Mouse (Mus musculus) layer of hippocampus, adult 8-10 months (tissue): ENCODE results near the gene Dync1li1. TPM values are rescaled to one million over a fixed set of nuclear protein-coding genes. Genes with fewer than 3 reads are reported as not detected.
"Not testable (repeated sequence)": the region's sequence is repeated elsewhere in the genome, so short reads cannot be mapped to it uniquely, and the experiment has no call there.

Source experiments
- DNase-seq, 2 experiments: peaks; one replicate each; pipeline ENCODE4 v3.0.0; 2022; ENCODE audit warnings: low spot score in 2 of 2
- total RNA-seq, 4 experiments: library from RNA; stranded (reverse); gene quantifications; 2 replicates each; pipeline ENCODE4 v1.2.4; 2022

Dync1li1 gene
- total RNA-seq, 4 experiments from 2014 or later = 84.7 to 97.3 (median 90.5) TPM

DNA sequence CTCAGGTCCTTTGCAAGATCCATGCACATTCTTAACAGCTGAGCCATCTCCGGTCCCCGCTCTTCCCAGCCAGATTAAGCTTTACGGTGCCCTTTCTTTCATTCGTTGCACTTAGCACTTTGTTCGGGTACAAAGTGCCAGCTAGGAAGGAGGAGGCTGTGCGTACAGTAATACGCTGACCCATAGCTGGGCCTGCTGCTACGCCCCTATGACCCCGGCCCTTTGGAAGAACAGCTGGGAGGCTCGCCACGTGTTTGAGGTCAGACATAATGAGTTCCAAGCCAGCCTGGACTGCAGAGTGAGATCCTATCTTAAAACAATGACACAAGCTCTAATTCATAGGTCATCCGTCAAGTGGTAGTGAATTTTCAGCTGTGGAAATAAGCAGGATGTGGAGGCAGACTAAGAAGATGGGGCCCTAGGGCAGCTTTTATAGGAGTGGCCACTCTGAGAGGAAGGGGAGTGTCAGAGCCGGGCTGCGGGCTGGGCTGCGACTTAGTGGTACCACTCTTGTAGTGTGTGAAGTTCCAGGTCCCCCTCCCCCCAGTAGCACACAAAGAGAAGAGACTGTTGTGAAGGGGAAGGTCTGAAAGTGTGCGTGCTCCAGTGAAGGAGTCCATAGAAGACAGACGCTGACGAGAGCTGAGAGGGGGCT is 28.2 kb downstream of the Dync1li1 start:
- no peak for DNase-seq

DNA sequence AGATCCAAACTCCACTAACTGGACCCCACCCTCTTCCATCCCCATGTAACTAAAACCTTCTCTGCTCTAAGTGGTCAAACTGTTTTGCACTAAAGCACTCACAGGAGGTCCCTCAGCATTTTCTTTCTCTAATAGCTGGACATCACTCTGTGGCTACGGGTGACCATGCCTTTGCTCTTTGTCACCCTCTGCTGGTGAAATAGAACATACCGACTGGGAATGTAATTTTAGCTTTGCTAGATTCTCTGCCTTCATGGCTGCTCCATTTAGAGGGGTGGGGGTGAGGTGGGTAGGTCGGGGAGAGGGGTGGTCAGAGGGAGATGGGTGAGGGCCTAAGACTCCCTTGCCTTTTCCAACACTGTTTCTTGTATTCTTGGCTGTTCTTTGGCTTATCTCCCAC is 38.7 kb downstream of the Dync1li1 start:
- DNase-seq = no peak

DNA sequence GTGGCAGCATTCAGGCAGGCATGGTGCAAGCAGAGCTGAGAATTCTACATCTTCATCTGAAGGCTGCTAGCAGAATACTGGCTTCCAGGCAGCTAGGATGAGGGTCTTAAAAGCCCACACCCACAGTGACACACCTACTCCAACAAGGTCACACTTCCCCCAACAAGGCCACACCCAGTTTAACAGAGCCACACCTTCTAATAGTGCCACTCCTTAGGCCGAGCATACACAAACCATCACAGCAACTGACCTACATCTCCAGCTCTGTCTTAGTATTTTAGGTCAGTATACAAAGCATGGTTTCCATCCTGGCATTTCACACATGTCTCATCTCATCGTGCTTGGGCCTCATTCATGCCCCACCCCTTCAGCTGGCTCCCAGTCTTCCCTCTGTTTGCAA is 39.8 kb downstream of the Dync1li1 start:
- DNase-seq = not testable (repeated sequence)

DNA sequence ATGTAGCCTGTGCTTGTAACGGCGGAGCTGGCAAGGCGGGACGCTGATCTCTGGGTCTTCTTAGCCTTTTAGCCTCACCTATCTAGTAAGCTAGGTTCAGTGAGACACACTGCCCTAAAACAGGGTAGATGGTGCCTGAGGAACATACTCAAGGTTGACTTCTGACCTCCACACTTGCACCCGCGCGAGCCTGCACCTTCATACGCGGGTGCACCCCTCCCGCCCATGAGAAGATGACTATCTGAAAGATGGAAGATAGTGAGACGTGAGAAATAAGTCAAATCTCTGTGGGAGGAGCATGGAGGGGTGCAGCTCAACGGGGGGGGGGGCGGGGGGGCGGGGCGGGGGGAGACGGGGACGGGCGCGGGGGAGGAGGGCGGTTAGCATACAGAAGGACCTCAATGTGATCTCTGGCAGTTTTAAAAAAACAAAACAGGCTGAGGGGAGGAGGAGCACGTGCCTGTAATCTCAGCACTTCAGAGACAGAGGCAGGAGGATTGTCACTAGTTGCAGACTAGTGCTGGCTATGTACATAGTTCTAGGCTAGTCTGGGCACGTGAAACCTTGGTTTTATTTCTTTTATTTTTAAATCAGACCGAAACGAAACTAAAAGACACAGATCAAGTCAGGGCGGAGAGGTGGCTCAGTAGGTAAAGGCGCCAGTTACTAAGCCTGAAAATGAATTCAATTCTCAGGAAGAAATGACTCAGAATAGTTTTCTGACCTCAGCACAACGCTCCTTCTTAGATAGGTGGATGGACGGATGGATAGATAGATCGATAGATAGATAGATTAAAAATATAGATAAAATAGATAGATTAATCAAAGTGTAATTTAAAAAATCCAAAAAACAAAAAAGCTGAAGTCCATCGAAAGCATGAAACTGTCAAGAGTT is 41.6 kb downstream of the Dync1li1 start:
- DNase-seq = no peak

GRCm38 (mm10) chr9:114731011-114731755 is 42.6 kb downstream of the Dync1li1 start, which contains the start of gene Cmtm6:
Cmtm6 (plus strand) TSS chr9:114731116.
- peak; percentile 92 to 95 for DNase-seq

- no peak for DNase-seq
Observed at GRCm38 (mm10) chr9:114731871-114732682, 43.5 kb downstream of the Dync1li1 start.

DNA sequence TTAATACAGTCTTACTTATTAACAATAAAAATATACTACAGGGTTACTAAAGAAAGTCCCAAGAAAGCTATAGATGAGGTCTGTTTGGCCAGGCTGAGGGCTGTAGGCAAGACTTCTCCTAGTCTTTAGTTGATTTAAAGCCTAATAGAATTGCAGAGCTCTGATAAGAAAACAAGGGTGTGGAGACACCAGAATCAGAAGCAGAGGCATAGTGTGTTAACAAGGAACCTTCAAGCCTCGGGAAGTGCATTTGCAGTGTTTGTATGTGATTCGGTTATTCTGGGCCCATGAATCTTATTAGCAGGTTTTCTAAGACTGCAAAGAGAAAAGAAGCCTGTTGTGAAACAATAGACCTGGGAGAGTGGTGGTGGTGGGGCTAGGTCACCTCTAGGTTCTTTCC is 44.6 kb downstream of the Dync1li1 start:
- no peak for DNase-seq

- no peak for DNase-seq
Observed at GRCm38 (mm10) chr9:114736442-114736841, 47.9 kb downstream of the Dync1li1 start.

DNA sequence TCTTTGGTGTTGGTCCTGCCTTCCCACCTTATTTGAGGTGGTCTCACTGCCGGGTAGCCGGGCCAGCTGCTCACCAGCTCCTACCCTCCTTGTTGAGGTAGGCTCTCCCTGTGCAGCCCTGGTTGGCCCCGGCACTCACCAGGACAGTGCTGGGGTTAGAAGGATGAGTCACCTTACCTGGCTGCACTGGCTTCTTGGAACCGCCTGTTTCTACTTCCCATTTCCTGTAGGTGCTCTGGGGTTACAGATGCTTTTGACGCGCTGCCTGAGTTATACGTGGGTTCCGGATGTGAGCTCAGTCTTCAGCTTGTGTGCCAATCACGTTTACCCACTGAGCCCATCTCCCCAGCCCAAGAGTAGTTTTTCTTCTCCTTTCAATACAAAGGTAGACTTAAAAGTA is 51.7 kb downstream of the Dync1li1 start:
- DNase-seq = no peak

DNA sequence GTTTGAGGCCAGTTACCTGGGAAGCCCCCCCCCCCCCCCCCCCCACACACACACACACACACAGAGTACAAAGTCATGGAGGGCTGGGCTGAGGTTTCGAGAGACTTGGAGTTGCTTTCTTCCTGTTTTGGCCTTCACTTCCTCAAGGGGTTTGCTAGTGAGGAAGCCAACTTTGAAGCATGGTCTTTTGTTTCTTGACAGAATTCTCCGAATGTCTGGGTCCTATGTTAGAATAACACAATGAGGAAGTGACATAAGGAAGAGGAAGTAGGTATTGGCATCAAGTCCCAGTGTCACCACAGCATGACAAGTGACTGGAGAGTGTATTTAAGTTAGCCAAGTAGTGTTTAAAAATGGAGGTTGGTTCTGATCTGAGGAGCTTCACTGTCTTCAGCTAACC is 54.1 kb downstream of the Dync1li1 start:
- no peak for DNase-seq

- no peak for DNase-seq
Observed at GRCm38 (mm10) chr9:114745163-114745562, 56.6 kb downstream of the Dync1li1 start.

GRCm38 (mm10) chr9:114745654-114746053 is 57.1 kb downstream of the Dync1li1 start:
- DNase-seq = no peak

GRCm38 (mm10) chr9:114747012-114747411 is 58.4 kb downstream of the Dync1li1 start:
- no peak for DNase-seq

- DNase-seq = no peak
Observed at GRCm38 (mm10) chr9:114747466-114747865, 58.9 kb downstream of the Dync1li1 start.

DNA sequence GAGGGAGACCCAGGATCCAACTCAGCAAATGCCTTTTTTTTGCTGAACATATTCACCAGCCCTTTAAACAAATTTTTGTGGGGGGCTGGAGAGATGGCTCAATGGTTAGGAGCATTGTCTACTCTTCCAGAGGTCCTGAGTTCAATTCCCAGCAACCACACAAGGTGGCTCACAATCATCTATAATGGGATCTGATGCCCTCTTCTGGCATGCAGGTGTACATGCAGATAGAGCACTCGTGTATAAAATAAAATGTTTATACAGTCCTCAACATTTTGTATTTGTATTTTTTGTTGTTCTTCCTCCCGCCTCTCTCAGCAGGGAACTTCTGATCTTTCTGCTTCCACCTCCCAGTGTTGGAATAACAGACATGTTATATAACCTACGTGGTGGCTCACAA is 63.0 kb downstream of the Dync1li1 start:
- no peak for DNase-seq

GRCm38 (mm10) chr9:114752311-114752710 is 63.7 kb downstream of the Dync1li1 start:
- DNase-seq = no peak

DNA sequence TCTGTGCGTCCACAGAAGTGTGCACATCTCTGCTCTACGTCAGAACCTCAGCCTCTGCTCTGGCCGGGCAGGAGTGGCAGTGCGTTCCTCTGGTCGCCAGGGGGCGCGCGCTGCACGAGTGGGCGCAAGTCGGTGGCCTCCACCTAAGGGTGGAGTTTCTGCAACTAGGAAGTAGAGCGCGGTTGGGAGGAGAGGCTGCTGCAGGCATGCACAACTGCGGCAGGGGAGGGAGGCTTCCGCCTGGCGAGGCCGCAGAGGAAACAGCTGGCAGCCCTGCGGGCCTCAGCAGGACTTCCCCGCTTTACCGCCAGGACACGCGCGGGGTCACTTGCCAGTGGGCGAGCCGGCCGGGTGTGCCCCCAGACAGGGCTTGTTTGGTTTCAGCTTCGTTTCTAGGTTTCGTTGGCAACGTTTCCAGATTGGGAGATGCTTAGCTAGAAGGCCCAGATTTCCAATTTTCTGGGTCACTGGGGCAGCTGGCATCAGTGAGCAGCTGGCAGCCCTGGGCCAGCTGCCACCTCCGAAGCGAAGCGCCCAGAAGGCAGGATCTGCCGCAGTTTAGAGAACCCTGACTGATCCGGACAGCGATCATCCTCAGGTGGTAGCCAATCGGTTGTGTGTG is 64.4 kb downstream of the Dync1li1 start:
- peak; percentile 79 to 90 for DNase-seq

DNA sequence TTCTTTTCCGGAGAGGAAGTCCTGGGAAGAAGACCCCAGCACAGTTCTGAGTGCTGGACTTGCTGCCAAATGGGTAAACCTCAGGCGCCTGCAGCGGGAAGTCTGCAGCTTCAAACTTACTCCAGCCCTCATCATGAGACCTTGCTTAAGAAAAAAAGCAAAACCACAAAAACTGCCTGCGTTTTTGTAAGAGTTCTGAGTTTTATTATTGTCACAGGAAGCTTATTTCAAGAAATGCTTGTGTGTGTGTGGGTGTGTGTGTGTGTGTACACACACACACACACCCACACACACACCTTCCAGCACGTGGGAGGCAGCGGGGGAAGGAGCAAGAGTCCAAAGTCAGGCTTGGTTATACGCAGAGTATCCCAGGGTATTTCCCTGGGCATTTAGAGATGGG is 69.7 kb downstream of the Dync1li1 start:
- no peak for DNase-seq

DNA sequence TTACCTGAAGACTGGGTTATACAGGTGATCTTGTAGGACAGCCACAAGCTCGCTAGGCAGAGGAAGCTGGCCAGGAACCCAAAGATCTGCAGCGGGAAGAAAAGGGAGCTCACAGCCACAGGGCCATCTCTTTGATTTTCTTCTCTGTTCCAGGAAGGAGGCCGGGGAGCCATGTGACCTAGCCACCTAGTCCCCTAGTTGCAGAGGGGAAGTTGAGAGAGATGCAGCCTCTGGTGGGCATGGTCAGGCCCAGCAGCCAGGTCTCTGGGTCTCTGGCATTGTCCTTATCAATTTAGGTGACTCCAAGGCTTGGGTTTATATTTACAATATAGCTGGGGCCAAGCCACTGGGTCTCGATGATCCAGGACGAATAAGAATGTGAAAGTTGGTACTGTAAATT is 70.2 kb downstream of the Dync1li1 start:
- no peak for DNase-seq

DNA sequence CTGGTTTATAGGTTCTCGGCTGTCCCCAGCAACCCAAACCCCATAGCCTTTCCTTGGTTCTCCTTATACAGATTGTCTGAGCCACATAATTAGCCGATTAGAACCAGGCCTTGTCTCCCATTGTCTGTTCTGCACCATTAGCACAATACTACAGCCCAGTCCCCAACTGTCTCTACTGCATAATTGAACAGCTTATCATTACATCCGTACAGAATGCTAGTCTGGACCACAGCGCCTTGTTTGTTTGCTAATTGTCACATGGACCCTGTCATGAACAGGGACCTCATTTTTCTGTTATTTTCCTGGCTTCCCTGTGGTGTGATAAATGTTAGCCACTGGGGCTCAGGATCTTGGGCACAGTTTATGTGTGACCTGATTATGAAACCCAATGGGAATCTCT is 71.3 kb downstream of the Dync1li1 start:
- no peak for DNase-seq

- no peak for DNase-seq
Observed at GRCm38 (mm10) chr9:114760353-114760752, 71.8 kb downstream of the Dync1li1 start.
